Mouse (Mus musculus) heart, adult 2 months (tissue): ENCODE measurements at regions not wholly inside any gene's neighbourhood (a gene's known extent, or its start where the extent isn't known, plus 50 kb on each side); places are given as distances from the start of the nearest gene placed in this dataset.

ENCODE experiments used
- DNase-seq, 2 experiments: peaks; one replicate each; pipeline ENCODE4 v3.0.0; 2021
- H3K27ac ChIP-seq: fragments of 200-600 bp; 2 replicates; pipeline ENCODE4 v1.8.1; 2022
- H3K27me3 ChIP-seq: fragments of 200-500 bp; 2 replicates; pipeline ENCODE4 v1.6.1; 2012; ENCODE audit warnings: mild to moderate bottlenecking, low read length, inconsistent platforms, mixed read lengths; ENCODE audit not compliant: control insufficient read depth, insufficient read depth
- H3K36me3 ChIP-seq: fragments of 200-500 bp; 2 replicates; pipeline ENCODE4 v1.6.1; 2012; ENCODE audit warnings: low read length, inconsistent platforms; ENCODE audit not compliant: control insufficient read depth, insufficient read depth
- H3K4me1 ChIP-seq: fragments of 200-500 bp; 2 replicates; pipeline ENCODE4 v1.6.1; 2011; ENCODE audit warnings: low read length; ENCODE audit not compliant: control insufficient read depth, insufficient read depth
- H3K4me3 ChIP-seq: fragments of 200-600 bp; 2 replicates; pipeline ENCODE4 v1.8.1; 2022
- H3K79me2 ChIP-seq: fragments of 200-500 bp; replicated peaks from 2 replicates; pipeline ENCODE4 v1.6.1; 2012; ENCODE audit warnings: mild to moderate bottlenecking, inconsistent platforms, low read length, moderate library complexity, mixed read lengths; ENCODE audit not compliant: control insufficient read depth, insufficient read depth
- H3K9ac ChIP-seq: fragments of 200-500 bp; 2 replicates; pipeline ENCODE4 v1.6.1; 2012; ENCODE audit warnings: low read depth, mild to moderate bottlenecking, control low read depth, inconsistent platforms, low read length, mixed read lengths
- CTCF ChIP-seq: fragments of 200-600 bp; IDR thresholded peaks from 2 replicates; pipeline ENCODE4 v1.8.1; 2022; ENCODE audit warnings: antibody characterized with exemption, mild to moderate bottlenecking, moderate library complexity
- EP300 ChIP-seq: fragments of 200-500 bp; IDR thresholded peaks from 2 replicates; pipeline ENCODE4 v1.6.1; 2011; ENCODE audit warnings: low read depth, low read length, control low read depth; ENCODE audit not compliant: insufficient read depth
- POLR2A ChIP-seq: fragments of 200-500 bp; IDR thresholded peaks from 2 replicates; pipeline ENCODE4 v1.6.1; 2011; ENCODE audit warnings: mild to moderate bottlenecking, low read depth, low read length, control low read depth; ENCODE audit not compliant: insufficient read depth
- WGBS: fragments of 180-500 bp; shearing (Covaris S2); methylation state at CpG from one replicate; pipeline ENCODE4 v1.1.7; 2018; 5-methylcytosine and 5-hydroxymethylcytosine counted together
- intact Hi-C: fragments of 180-260 bp; cut with DNase I; formaldehyde crosslinking; loops from one replicate; pipeline ENCODE4 v1.15.1; 2025

GRCm38 (mm10) chr13:28692587-28692986 is 260.9 kb downstream of the Sox4 start:
- Histone ChIP-seq H3K27ac (no peak overlapping the region), H3K4me1 (peaks cover 3% of the 10 kb centered on the region), H3K4me3 (no peak overlapping the region), H3K27me3 (no peaks in the 10 kb centered on the region), H3K79me2 (no peaks in the 10 kb centered on the region), H3K9ac (no peak overlapping the region), H3K36me3 (no peaks in the 10 kb centered on the region)
- TF ChIP-seq EP300 = no peak
- TF ChIP-seq CTCF = no peak
- TF ChIP-seq POLR2A = no peak
- WGBS = 53% methylated on average over 5 of the region's 5 CpGs
- DNase-seq = no peak
- intact Hi-C loops = no loop called here

GRCm38 (mm10) chr13:28690511-28691160 is 262.9 kb downstream of the Sox4 start:
- Histone ChIP-seq H3K79me2 (no peaks in the 10 kb centered on the region), H3K27me3 (no peaks in the 10 kb centered on the region), H3K36me3 (no peaks in the 10 kb centered on the region), H3K4me1 (peaks cover 3% of the 10 kb centered on the region), H3K9ac (no peak overlapping the region), H3K4me3 (no peak overlapping the region), H3K27ac (no peak overlapping the region)
- intact Hi-C loops = no loop called here
- TF ChIP-seq EP300 (no peak), POLR2A (no peak), CTCF (no peak)
- WGBS = 95% methylated on average over 5 of the region's 5 CpGs
- no peak for DNase-seq

GRCm38 (mm10) chr13:28687838-28688237 is 265.7 kb downstream of the Sox4 start:
- Histone ChIP-seq H3K27ac (no peak overlapping the region), H3K27me3 (no peaks in the 10 kb centered on the region), H3K4me1 (peaks cover 3% of the 10 kb centered on the region), H3K36me3 (no peaks in the 10 kb centered on the region), H3K9ac (no peak overlapping the region), H3K4me3 (no peak overlapping the region), H3K79me2 (no peaks in the 10 kb centered on the region)
- intact Hi-C loops = no loop called here
- DNase-seq = no peak
- WGBS = 87% methylated on average over 1 of the region's 1 CpGs
- TF ChIP-seq POLR2A = no peak
- no peak for TF ChIP-seq CTCF
- no peak for TF ChIP-seq EP300

GRCm38 (mm10) chr13:28684311-28684710 is 269.2 kb downstream of the Sox4 start:
- no peak for DNase-seq
- peaks cover 2% of the 10 kb centered on the region; the same call in 1 of the 2 replicates for H3K36me3 ChIP-seq
- no peak overlapping the region for H3K27ac ChIP-seq
- intact Hi-C loops = no loop called here
- no peaks in the 10 kb centered on the region for H3K79me2 ChIP-seq
- H3K27me3 ChIP-seq = no peaks in the 10 kb centered on the region
- no peak overlapping the region for H3K4me3 ChIP-seq
- TF ChIP-seq POLR2A (no peak), CTCF (no peak), EP300 (no peak)
- H3K4me1 ChIP-seq = peaks cover 2% of the 10 kb centered on the region; the same call in 1 of the 2 replicates
- no peak overlapping the region for H3K9ac ChIP-seq
- 91% methylated on average over 3 of the region's 3 CpGs for WGBS

- Histone ChIP-seq H3K27me3 (no peaks in the 10 kb centered on the region), H3K4me1 (peaks cover 2% of the 10 kb centered on the region; the same call in 1 of the 2 replicates), H3K36me3 (peaks cover 2% of the 10 kb centered on the region; the same call in 1 of the 2 replicates), H3K79me2 (no peaks in the 10 kb centered on the region), H3K9ac (no peak overlapping the region), H3K27ac (no peak overlapping the region), H3K4me3 (no peak overlapping the region)
- 98% methylated on average over 1 of the region's 1 CpGs for WGBS
- no peak for TF ChIP-seq CTCF
- no peak for TF ChIP-seq POLR2A
- TF ChIP-seq EP300 = no peak
- intact Hi-C loops = no loop called here
- DNase-seq = no peak
These were observed 273.2 kb downstream of the Sox4 start for GRCm38 (mm10) chr13:28680266-28680665.

- no peak for DNase-seq
- Histone ChIP-seq H3K79me2 (no peaks in the 10 kb centered on the region), H3K4me3 (no peak overlapping the region), H3K36me3 (no peaks in the 10 kb centered on the region), H3K9ac (no peak overlapping the region), H3K4me1 (no peaks in the 10 kb centered on the region), H3K27me3 (no peaks in the 10 kb centered on the region), H3K27ac (no peak overlapping the region)
- TF ChIP-seq EP300 (no peak), POLR2A (no peak)
- intact Hi-C loops = no loop called here
- 69% methylated on average over 3 of the region's 3 CpGs for WGBS
These were observed 279.9 kb downstream of the Sox4 start for GRCm38 (mm10) chr13:28673622-28674021.
